Mouse (Mus musculus) myocyte (in vitro differentiated cells): ENCODE results near the gene Marco. TPM values are rescaled to one million over a fixed set of nuclear protein-coding genes. Genes with fewer than 3 reads are reported as not detected.

Experiments
- H3K27me3 ChIP-seq: one replicate; pipeline ENCODE4 v1.6.1; 2011; ENCODE audit not compliant: control insufficient read depth, insufficient read depth, insufficient read length
- H3K36me3 ChIP-seq: one replicate; pipeline ENCODE4 v1.6.1; 2011; ENCODE audit not compliant: control insufficient read depth, insufficient read depth
- H3K4me2 ChIP-seq: one replicate; pipeline ENCODE4 v1.6.1; 2011; ENCODE audit warnings: low read depth, control low read depth
- H3K4me3 ChIP-seq: one replicate; pipeline ENCODE4 v1.5.1; 2011; ENCODE audit warnings: mild to moderate bottlenecking, control low read depth, moderate library complexity
- H3K79me2 ChIP-seq: one replicate; pipeline ENCODE4 v1.6.1; 2011; ENCODE audit not compliant: control insufficient read depth, insufficient read depth
- H3ac ChIP-seq: one replicate; pipeline ENCODE4 v1.6.1; 2011; ENCODE audit not compliant: control insufficient read depth, insufficient read length
- CEBPB ChIP-seq: IDR thresholded peaks from 2 replicates; pipeline ENCODE4 v1.6.1; 2011; ENCODE audit warnings: mild to moderate bottlenecking, moderate library complexity; ENCODE audit not compliant: poor library complexity, insufficient read depth, severe bottlenecking
- E2F4 ChIP-seq: IDR thresholded peaks from one replicate; pipeline ENCODE4 v1.6.1; 2011; ENCODE audit warnings: mild to moderate bottlenecking, control low read depth, moderate library complexity; ENCODE audit not compliant: insufficient read depth
- MAX ChIP-seq: IDR thresholded peaks from one replicate; pipeline ENCODE4 v1.6.1; 2011; ENCODE audit warnings: low read depth, mild to moderate bottlenecking, control low read depth
- MYOD1 ChIP-seq, 3 experiments: IDR thresholded peaks; one replicate each; pipeline ENCODE4 v1.6.1; 2011; ENCODE audit warnings: control low read depth in 2 of 3, low read depth in 2 of 3, mild to moderate bottlenecking in 2 of 3, moderate library complexity in 1 of 3; ENCODE audit not compliant: insufficient read length in 2 of 3, control insufficient read depth in 1 of 3
- MYOG ChIP-seq, 3 experiments: IDR thresholded peaks; one replicate each; pipeline ENCODE4 v1.6.1; 2011; ENCODE audit warnings: control low read depth in 2 of 3, low read depth in 2 of 3, mild to moderate bottlenecking in 2 of 3; ENCODE audit not compliant: insufficient read length in 2 of 3, control insufficient read depth in 1 of 3, insufficient read depth in 1 of 3
- POLR2A ChIP-seq: IDR thresholded peaks from one replicate; pipeline ENCODE4 v1.6.1; 2011; ENCODE audit warnings: low read depth, mild to moderate bottlenecking, control low read depth, moderate library complexity; ENCODE audit not compliant: insufficient read length
- POLR2AphosphoS2 ChIP-seq: IDR thresholded peaks from one replicate; pipeline ENCODE4 v1.6.1; 2011; ENCODE audit warnings: low read depth, control low read depth; ENCODE audit not compliant: insufficient read length
- REST ChIP-seq: IDR thresholded peaks from one replicate; pipeline ENCODE4 v1.6.1; 2011; ENCODE audit warnings: mild to moderate bottlenecking, control low read depth, moderate library complexity; ENCODE audit not compliant: insufficient read depth, insufficient read length
- SRF ChIP-seq: IDR thresholded peaks from one replicate; pipeline ENCODE4 v1.6.1; 2011; ENCODE audit warnings: low read depth; ENCODE audit not compliant: control insufficient read depth, insufficient read length
- TCF12 ChIP-seq: IDR thresholded peaks from one replicate; pipeline ENCODE4 v1.6.1; 2011; ENCODE audit warnings: mild to moderate bottlenecking, control low read depth; ENCODE audit not compliant: poor library complexity, insufficient read depth, severe bottlenecking
- TCF3 ChIP-seq: IDR thresholded peaks from one replicate; pipeline ENCODE4 v1.6.1; 2011; ENCODE audit warnings: low read depth, control low read depth; ENCODE audit not compliant: insufficient read length
- USF1 ChIP-seq: IDR thresholded peaks from one replicate; pipeline ENCODE4 v1.6.1; 2011; ENCODE audit warnings: low read depth, mild to moderate bottlenecking, control low read depth, moderate library complexity
- polyA plus RNA-seq: library from polyadenylated mRNA; unstranded; fragments of >200 nt; fragmentation: generic; extraction: Trizol; gene quantifications from one replicate; pipeline ENCODE4 v1.2.1, GENCODE M21; 2012; ENCODE audit warnings: missing spikeins

The Marco gene
- polyA plus RNA-seq, 1 experiment: not detected

DNA sequence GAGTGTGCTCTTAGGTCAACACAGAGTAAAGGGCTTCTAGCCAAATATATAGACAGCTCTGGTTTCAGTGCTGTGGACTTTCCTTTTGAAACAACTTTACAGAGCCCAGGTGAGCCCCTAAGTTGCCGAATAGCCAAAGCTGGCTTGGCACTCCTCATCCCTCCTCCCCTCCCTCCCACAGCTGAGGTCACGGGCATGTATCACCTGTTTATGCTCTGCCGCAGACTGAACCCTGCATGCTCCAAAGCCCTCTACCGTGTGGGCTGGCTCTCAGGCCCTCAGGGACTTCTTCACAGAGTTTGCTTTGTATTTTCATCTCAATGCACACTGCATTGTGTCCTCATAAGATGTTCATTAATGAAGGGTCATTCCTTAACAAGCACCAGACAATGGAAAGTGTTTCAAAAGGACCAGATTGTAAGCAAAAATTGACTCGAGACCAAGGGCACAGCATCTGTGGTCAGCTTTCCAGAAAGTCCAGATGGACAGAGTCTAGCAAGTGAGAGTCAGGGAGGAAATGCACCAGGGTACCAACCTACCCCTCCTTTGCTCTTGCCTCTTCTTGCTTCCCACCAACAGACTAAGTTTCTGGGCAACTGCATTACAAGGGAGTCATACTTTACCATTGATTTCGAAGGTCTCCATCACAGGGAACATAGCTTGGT lies 646 bp downstream of the Marco start:
- Histone ChIP-seq H3K27me3 (no peaks in the 10 kb centered on the region), H3K4me3 (no peak overlapping the region), H3K4me2 (no peak overlapping the region), H3K79me2 (no peaks in the 10 kb centered on the region), H3K36me3 (no peaks in the 10 kb centered on the region), H3ac (no peak overlapping the region)
- TF ChIP-seq E2F4 (no peak), MAX (no peak), POLR2AphosphoS2 (no peak), MYOG (IDR thresholded peaks at IDR 0.05; ENCODE audit: control insufficient read depth in 1 of 3, insufficient read depth in 1 of 3, insufficient read length in 2 of 3, low read depth in 2 of 3) (no peak), POLR2A (no peak), SRF (no peak), TCF12 (no peak), REST (no peak), USF1 (no peak)

DNA sequence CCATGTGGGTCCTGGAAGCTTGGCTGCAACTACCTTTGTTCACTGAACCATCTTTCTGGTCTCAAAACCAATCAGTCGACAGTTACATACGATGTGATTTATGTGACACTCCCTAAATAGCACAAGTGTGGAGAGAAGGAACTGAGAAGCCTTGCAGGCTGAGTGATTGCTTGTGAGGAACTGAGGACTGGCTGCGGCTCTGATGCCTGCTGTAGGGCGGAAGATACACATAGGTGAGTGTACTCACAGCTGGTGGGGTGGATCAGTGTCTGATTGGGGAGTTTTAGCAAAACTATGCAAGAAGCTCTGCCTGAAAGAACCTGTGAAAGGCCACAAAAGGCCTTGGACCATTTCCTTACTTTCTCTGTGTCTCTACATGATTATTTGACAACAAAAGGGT lies 3.3 kb downstream of the Marco start:
- no peak overlapping the region for H3K4me3 ChIP-seq
- no peak overlapping the region for H3ac ChIP-seq
- no peak overlapping the region for H3K4me2 ChIP-seq
- TF ChIP-seq USF1: no peak
- TF ChIP-seq SRF: no peak
- no peak for TF ChIP-seq TCF12
- no peak for TF ChIP-seq MYOD1 (IDR thresholded peaks at IDR 0.05; ENCODE audit: control insufficient read depth in 1 of 3, insufficient read length in 2 of 3, low read depth in 2 of 3)
- no peak for TF ChIP-seq MAX
- no peak for TF ChIP-seq E2F4
- TF ChIP-seq POLR2A: no peak
- H3K27me3 ChIP-seq: no peaks in the 10 kb centered on the region
- no peaks in the 10 kb centered on the region for H3K79me2 ChIP-seq
- no peaks in the 10 kb centered on the region for H3K36me3 ChIP-seq

DNA sequence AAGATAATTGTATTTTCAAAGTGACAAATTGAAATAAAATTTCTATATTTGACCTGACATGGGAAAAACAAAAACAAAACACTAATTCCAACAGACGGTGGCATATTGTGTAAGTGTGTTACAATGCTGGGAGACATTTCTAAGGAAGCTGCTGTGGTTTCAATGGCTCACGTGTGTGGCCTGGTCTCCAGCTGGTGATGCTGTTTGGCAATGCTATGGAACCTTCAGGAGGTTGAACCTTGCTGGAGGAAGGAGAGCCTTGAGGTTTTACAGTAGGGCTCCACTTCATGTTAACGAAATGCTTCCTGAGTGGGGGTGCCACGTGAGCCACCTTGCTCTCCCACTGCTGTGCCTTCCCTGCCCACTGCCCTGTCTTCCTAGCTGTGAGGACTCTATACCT lies 6.8 kb downstream of the Marco start:
- no peak overlapping the region for H3K4me3 ChIP-seq
- TF ChIP-seq POLR2A (no peak), E2F4 (no peak), POLR2AphosphoS2 (no peak), MYOD1 (IDR thresholded peaks at IDR 0.05; ENCODE audit: control insufficient read depth in 1 of 3, insufficient read length in 2 of 3, low read depth in 2 of 3) (no peak), USF1 (no peak), REST (no peak), SRF (no peak), CEBPB (no peak), MAX (no peak), TCF3 (no peak), MYOG (IDR thresholded peaks at IDR 0.05; ENCODE audit: control insufficient read depth in 1 of 3, insufficient read depth in 1 of 3, insufficient read length in 2 of 3, low read depth in 2 of 3) (no peak), TCF12 (no peak)
- H3K4me2 ChIP-seq: no peak overlapping the region
- H3K36me3 ChIP-seq: no peaks in the 10 kb centered on the region
- H3K79me2 ChIP-seq: no peaks in the 10 kb centered on the region
- H3K27me3 ChIP-seq: no peaks in the 10 kb centered on the region
- no peak overlapping the region for H3ac ChIP-seq

DNA sequence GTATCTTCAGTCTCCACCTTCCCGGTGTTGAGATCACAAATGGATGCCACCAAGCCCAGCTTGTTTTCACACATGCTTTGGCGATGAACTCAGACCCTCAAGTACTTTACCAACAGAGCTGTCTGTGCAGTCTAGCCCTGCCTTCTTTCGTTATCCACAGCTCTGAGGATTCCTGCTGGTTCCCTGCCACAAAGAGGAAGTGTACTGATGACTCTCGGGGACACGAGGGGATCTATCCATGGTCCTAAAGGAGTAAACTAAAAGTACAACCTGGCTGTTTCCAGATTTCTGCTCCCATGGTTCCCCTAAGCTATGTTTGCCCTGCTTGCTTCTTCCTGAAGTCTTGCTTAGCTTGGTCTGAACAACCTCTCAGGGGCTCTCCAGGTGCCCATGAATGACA lies 23.9 kb downstream of the Marco start:
- Histone ChIP-seq H3K4me3 (no peak overlapping the region), H3K4me2 (no peak overlapping the region), H3K36me3 (no peaks in the 10 kb centered on the region), H3K79me2 (no peaks in the 10 kb centered on the region), H3ac (no peak overlapping the region), H3K27me3 (peaks cover 7% of the 10 kb centered on the region)
- no peak for TF ChIP-seq REST
- TF ChIP-seq TCF12: no peak
- TF ChIP-seq SRF: no peak
- no peak for TF ChIP-seq CEBPB
- TF ChIP-seq MYOD1 (IDR thresholded peaks at IDR 0.05; ENCODE audit: control insufficient read depth in 1 of 3, insufficient read length in 2 of 3, low read depth in 2 of 3): no peak
- TF ChIP-seq POLR2AphosphoS2: no peak
- TF ChIP-seq MAX: no peak
- TF ChIP-seq TCF3: no peak
- TF ChIP-seq E2F4: no peak
- TF ChIP-seq POLR2A: no peak
- TF ChIP-seq USF1: no peak
- no peak for TF ChIP-seq MYOG (IDR thresholded peaks at IDR 0.05; ENCODE audit: control insufficient read depth in 1 of 3, insufficient read depth in 1 of 3, insufficient read length in 2 of 3, low read depth in 2 of 3)
